Mouse (Mus musculus) activated CD4-positive, CD25-positive, alpha-beta regulatory T cell, adult 4 months (primary cell): ENCODE data around the gene Pkib. TPM values are rescaled to one million over a fixed set of nuclear protein-coding genes. Genes with fewer than 3 reads are reported as not detected.

Experiments
- ATAC-seq: one replicate; pipeline ENCODE4 v1.8.0; 2017
- polyA plus RNA-seq, 2 experiments: library from polyadenylated mRNA; unstranded; fragments of 100-300 nt; shearing (Covaris generic); gene quantifications; one replicate each; pipeline ENCODE4 v1.2.1; 2017

The Pkib gene
- polyA plus RNA-seq, 2 experiments from 2014 or later = 1.7 TPM; not detected in 1

DNA sequence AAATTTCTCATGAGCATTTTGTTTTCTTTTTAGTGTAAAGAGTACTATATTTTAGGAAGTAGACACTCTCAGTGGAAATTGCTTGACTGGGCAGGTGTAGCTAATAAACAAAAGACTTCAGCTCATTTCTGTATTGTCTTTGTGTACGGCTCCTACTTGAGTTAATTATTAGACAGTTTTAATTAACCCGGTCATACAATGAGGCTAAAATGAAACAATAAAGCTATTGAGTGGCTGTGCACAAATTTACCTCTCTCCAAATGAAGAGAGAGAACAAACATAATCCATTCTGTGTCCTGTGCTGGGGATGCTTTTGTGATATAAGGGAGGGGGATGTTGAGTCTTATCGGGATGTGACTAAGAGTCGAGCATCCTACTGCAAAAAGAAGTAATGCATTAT lies 109.0 kb downstream of the Pkib start:
- no peak for ATAC-seq

DNA sequence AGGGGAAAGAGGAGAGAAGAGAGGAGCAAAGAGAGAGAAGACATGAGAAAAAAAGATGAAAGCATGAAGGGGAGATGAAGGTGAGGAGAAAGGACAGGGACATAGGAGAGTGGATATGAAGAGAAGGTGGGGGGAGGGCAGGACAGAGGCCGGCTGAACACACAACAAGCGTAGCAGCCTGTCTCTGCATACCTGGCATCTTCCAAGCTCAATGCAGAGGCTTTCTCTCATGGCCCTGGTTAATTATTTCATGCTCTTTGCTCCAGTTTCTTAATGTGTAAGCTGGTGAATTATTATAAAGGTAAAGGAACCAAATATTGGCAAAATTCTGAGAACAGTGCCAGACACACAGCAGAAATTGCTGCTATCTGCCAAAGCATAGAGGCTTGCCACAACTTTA lies 109.6 kb downstream of the Pkib start:
- no peak for ATAC-seq

GRCm38 (mm10) chr10:57743045-57743444 lies 111.3 kb downstream of the Pkib start:
- ATAC-seq = no peak

- peak; percentile 75 for ATAC-seq
Observed at GRCm38 (mm10) chr10:57743606-57744016, 111.8 kb downstream of the Pkib start.

- no peak for ATAC-seq
Observed at GRCm38 (mm10) chr10:57744128-57744765, 112.5 kb downstream of the Pkib start.

GRCm38 (mm10) chr10:57745452-57745851 lies 113.7 kb downstream of the Pkib start:
- peak; percentile 53 for ATAC-seq

GRCm38 (mm10) chr10:57747127-57747526 lies 115.3 kb downstream of the Pkib start:
- ATAC-seq = peak; percentile 42

- peak; percentile 96 for ATAC-seq
Observed at GRCm38 (mm10) chr10:57753343-57753742, 121.6 kb downstream of the Pkib start.

DNA sequence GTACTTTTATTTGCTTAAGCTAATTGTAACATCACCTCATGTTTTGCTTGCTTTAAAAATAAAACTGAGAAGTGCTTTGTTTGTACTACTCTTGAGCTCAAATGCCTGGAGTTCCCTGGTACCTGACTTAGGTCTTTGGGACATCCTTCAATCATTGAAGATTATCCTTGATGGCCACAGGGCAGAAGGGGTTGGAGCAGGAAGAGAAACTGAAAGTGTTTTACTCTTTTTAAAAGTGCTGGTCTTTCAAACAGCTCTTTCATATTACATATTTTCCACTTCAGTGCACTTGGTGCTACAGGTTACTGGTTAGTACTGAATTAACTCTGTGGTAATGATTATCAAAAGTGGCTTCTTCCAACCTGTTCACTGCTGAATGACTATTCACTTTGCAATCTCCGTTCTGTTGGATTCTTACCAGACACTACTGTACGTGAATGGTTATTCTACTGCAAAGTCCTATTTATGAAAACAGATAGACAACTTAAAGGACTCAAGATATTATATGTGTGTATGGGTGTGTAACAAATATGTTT lies 123.5 kb downstream of the Pkib start:
- peak; percentile 33 for ATAC-seq

DNA sequence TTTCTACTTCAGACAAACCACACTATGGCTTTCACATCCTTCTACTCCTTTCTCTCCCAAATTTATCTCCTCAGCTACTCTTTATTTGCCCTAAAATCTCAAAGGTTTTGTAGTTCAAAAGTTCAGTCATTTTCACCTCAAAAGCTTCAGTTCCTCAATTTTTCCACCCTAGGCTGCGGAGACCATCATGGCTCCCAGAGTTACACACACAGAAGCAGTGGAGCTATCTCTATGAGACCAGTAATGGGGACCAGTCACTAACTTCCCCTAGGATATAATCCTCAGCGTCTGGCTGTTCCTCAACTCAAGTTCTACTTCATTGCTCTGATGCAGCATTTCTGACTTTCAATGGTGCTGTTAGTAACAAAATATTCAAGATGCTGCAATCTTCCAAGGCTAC lies 127.2 kb downstream of the Pkib start:
- ATAC-seq = no peak

DNA sequence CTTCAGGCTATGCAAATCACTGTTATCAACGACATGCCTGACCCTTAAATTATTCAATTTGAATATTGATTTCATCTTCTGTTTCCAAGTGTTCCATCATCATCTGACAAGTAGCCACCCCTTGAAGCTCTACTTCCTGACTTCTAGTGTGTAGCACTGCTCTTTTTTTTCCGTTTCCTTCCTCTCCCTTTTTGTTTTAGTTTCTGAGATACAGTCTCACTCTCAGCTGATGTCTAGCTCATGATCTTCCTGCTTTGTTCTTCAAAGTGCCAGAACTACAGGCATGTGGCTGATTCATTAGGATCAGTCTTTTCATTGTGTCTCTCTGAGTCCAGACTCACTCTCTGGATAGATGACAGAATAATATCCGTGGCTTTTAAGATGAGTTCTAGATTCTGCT lies 128.9 kb downstream of the Pkib start:
- ATAC-seq = peak; percentile 54

- no peak for ATAC-seq
Observed at GRCm38 (mm10) chr10:57763044-57763443, 131.3 kb downstream of the Pkib start.

GRCm38 (mm10) chr10:57783289-57784130 lies 151.7 kb downstream of the Pkib start:
- ATAC-seq = no peak

- ATAC-seq = no peak
Observed at GRCm38 (mm10) chr10:57784131-57784875, 152.5 kb downstream of the Pkib start.

DNA sequence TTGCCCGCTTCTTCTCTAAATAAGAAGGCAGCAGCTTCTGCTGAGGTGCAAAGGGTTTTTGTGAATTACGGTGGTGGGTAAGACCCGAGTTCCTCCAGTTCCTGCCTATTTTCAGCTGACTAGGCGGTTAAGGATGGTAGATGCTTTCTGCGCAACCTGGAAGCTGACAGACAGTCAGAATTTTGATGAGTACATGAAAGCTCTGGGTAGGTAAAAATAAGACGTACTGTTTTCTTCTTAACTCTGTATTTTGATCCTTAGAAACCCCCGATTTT lies 153.0 kb downstream of the Pkib start, which contains the start of gene Fabp7:
Fabp7 (plus strand) TSS at position 6 of the 275 bp plus-strand sequence.
- ATAC-seq = no peak

DNA sequence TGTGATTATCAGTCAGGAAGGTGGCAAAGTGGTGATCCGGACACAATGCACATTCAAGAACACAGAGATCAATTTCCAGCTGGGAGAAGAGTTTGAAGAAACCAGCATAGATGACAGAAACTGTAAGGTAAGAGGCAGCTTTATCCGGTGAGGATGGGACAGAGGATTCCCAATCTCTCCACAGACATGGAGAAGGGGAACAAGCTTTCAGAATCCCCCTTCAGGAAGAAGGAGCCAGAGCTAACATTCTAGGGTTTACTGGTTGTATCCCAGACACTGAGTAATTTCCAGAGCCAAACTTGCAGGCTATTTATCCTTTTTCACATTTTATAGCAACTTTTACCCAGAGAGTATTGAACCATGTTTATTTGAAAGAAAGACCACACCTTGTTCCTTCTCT lies 153.8 kb downstream of the Pkib start:
- ATAC-seq = no peak

Other genes starting within 250 kb of the Pkib start
- gene Hsf2, start 145.6 kb upstream of the Pkib start, polyA plus RNA-seq = 10 to 100 TPM; 12.6 to 15.9 TPM
- 100 to 1,000 TPM in 1 of 2 experiments, 10 to 100 TPM in 1; 97.3 to 103 TPM for gene Serinc1, start 99.5 kb upstream of the Pkib start, polyA plus RNA-seq
- not detected for gene Fabp7, start 152.9 kb downstream of the Pkib start, polyA plus RNA-seq
- 100 to 1,000 TPM; 146 TPM for gene Smpdl3a, start 162.4 kb downstream of the Pkib start, polyA plus RNA-seq